In genomic region chr5:76815786-76816455, GRCm38 (mm10) we compare ENCODE assay signal across 9 mouse cellular contexts.
DNase-seq lines count a peak whose midpoint lies in the region; ATAC-seq and TF ChIP-seq lines count a peak whose summit lies in the region.
"Had no signal": no experiment of that assay in that cellular context is flagged by ENCODE, and none has a peak within 500 bp of the region (broad histone marks: within the 10 kb centered on the region; RNA-seq: fewer than 3 reads in every experiment).

No protein-coding gene starts in this region.

- no peak overlapping the region for H3K4me3 ChIP-seq in embryonic facial prominence, embryonic 14.5 days (ENCODE audit: low read depth, low read length)
- no peak overlapping the region for H3K4me3 ChIP-seq in embryonic facial prominence, embryonic 10.5 days
- peak overlapping the region in 2 of 3 experiments; percentile 26 to 33 for H3K4me3 ChIP-seq in CH12.LX (replicated peaks in 1 of 3; ENCODE audit: low read depth in 2 of 3, low read length in 2 of 3, poor library complexity in 1 of 3)
- H3K4me3 ChIP-seq in forebrain, embryonic 16.5 days (replicated peaks; ENCODE audit: low read length), result no peak overlapping the region
- H3K4me3 ChIP-seq in intestine, embryonic 16.5 days (ENCODE audit: low read length), result peak overlapping the region; percentile 15; the same call in 1 of the 2 replicates
- H3K4me3 ChIP-seq: limb, embryonic 15.5 days had no signal

- H3K79me2 ChIP-seq in CH12.LX (replicated peaks; ENCODE audit: control insufficient read depth, extremely low read depth, insufficient read depth, poor library complexity, severe bottlenecking), result no peaks in the 10 kb centered on the region

- H3K9me3 ChIP-seq in embryonic facial prominence, embryonic 14.5 days (ENCODE audit: control insufficient read depth, low read length), result no peaks in the 10 kb centered on the region
- 0 out of 2 replicates have a peak, but pooled peaks cover 4% of the 10 kb centered on the region for H3K9me3 ChIP-seq in embryonic facial prominence, embryonic 10.5 days
- H3K9me3 ChIP-seq in CH12.LX (replicated peaks; ENCODE audit: low read length), result no peaks in the 10 kb centered on the region
- no peaks in the 10 kb centered on the region for H3K9me3 ChIP-seq in forebrain, embryonic 16.5 days (ENCODE audit: control insufficient read depth, low read length)
- no peaks in the 10 kb centered on the region for H3K9me3 ChIP-seq in intestine, embryonic 16.5 days (ENCODE audit: control insufficient read depth, low read length)
- H3K9me3 ChIP-seq: limb, embryonic 15.5 days had no signal

- 0 out of 2 replicates have a peak, but pooled peaks cover 3% of the 10 kb centered on the region for H3K4me1 ChIP-seq in embryonic facial prominence, embryonic 14.5 days (ENCODE audit: control insufficient read depth, insufficient read depth, low read length)
- H3K4me1 ChIP-seq in embryonic facial prominence, embryonic 10.5 days, result no peaks in the 10 kb centered on the region
- H3K4me1 ChIP-seq in CH12.LX (ENCODE audit: control insufficient read depth in 1 of 2, insufficient read depth in 2 of 2), result peaks cover 6 to 19% of the 10 kb centered on the region in 2 experiments; a peak in 3 of 4 replicates
- peaks cover 26% of the 10 kb centered on the region for H3K4me1 ChIP-seq in forebrain, embryonic 16.5 days (replicated peaks; ENCODE audit: control insufficient read depth, insufficient read depth, low read length)
- no peaks in the 10 kb centered on the region for H3K4me1 ChIP-seq in intestine, embryonic 16.5 days (ENCODE audit: control insufficient read depth, insufficient read depth, low read length)

- TF ChIP-seq CTCF in CH12.LX (conservative IDR thresholded peaks at IDR 0.05 in 1 of 2, IDR thresholded peaks at IDR 0.05 in 1 of 2; ENCODE audit: low read depth in 2 of 2, low read length in 2 of 2), result no peak

- H3K27ac ChIP-seq in embryonic facial prominence, embryonic 14.5 days (replicated peaks; ENCODE audit: low read depth, low read length), result no peak overlapping the region
- no peak overlapping the region for H3K27ac ChIP-seq in embryonic facial prominence, embryonic 10.5 days (replicated peaks)
- H3K27ac ChIP-seq in CH12.LX (ENCODE audit: insufficient read depth, low read depth), result no peak overlapping the region
- no peak overlapping the region for H3K27ac ChIP-seq in forebrain, embryonic 16.5 days (ENCODE audit: low read length)
- peak overlapping the region; percentile 87 for H3K27ac ChIP-seq in intestine, embryonic 16.5 days (ENCODE audit: low read length)
- H3K27ac ChIP-seq: limb, embryonic 15.5 days had no signal

- dilution Hi-C loops in CH12.LX (cut with MboI; ENCODE audit: extremely low pct_ligation_motif_present, extremely low pct_unique_long_range_greater_than_20kb, low sequenced_read_pairs), result no loop called here

- no peaks in the 10 kb centered on the region for H3K27me3 ChIP-seq in embryonic facial prominence, embryonic 14.5 days (replicated peaks; ENCODE audit: control insufficient read depth, insufficient read depth, low read length)
- H3K27me3 ChIP-seq in embryonic facial prominence, embryonic 10.5 days (replicated peaks; ENCODE audit: low read depth, poor library complexity, severe bottlenecking), result no peaks in the 10 kb centered on the region
- no peaks in the 10 kb centered on the region for H3K27me3 ChIP-seq in CH12.LX (replicated peaks)
- no peaks in the 10 kb centered on the region for H3K27me3 ChIP-seq in forebrain, embryonic 16.5 days (replicated peaks; ENCODE audit: control insufficient read depth, insufficient read depth, low read length)
- no peaks in the 10 kb centered on the region for H3K27me3 ChIP-seq in intestine, embryonic 16.5 days (replicated peaks; ENCODE audit: control insufficient read depth, insufficient read depth, low read length)
- H3K27me3 ChIP-seq: limb, embryonic 15.5 days had no signal

- H3K36me3 ChIP-seq in embryonic facial prominence, embryonic 14.5 days (ENCODE audit: control insufficient read depth, insufficient read depth, low read length), result no peaks in the 10 kb centered on the region
- H3K36me3 ChIP-seq in embryonic facial prominence, embryonic 10.5 days (replicated peaks), result peaks cover 22% of the 10 kb centered on the region
- no peaks in the 10 kb centered on the region for H3K36me3 ChIP-seq in CH12.LX (replicated peaks in 1 of 2; ENCODE audit: control insufficient read depth in 1 of 2, insufficient read depth in 1 of 2, low read length in 1 of 2)
- no peaks in the 10 kb centered on the region for H3K36me3 ChIP-seq in forebrain, embryonic 16.5 days (ENCODE audit: control insufficient read depth, insufficient read depth)
- H3K36me3 ChIP-seq in intestine, embryonic 16.5 days (ENCODE audit: control insufficient read depth, insufficient read depth, low read length), result no peaks in the 10 kb centered on the region
- H3K36me3 ChIP-seq: limb, embryonic 15.5 days had no signal

- TF ChIP-seq EP300 in CH12.LX (IDR thresholded peaks at IDR 0.05; ENCODE audit: low read length), result no peak

- TF ChIP-seq RAD21 in CH12.LX (IDR thresholded peaks at IDR 0.05; ENCODE audit: low read depth, low read length), result no peak

- no peak overlapping the region for H3K9ac ChIP-seq in embryonic facial prominence, embryonic 14.5 days (ENCODE audit: low read depth, low read length)
- peak overlapping the region; percentile 37; the same call in 1 of the 2 replicates for H3K9ac ChIP-seq in CH12.LX (ENCODE audit: insufficient read depth, low read depth)
- no peak overlapping the region for H3K9ac ChIP-seq in forebrain, embryonic 16.5 days (replicated peaks; ENCODE audit: low read depth, low read length)
- H3K9ac ChIP-seq in intestine, embryonic 16.5 days (ENCODE audit: low read depth, low read length), result peak overlapping the region; percentile 12; the same call in 1 of the 2 replicates
- H3K9ac ChIP-seq: limb, embryonic 15.5 days had no signal

- ATAC-seq in embryonic facial prominence, embryonic 14.5 days (ENCODE audit: low read depth), result 0 out of 2 replicates have a peak, but pooled peaks have one; percentile 27
- ATAC-seq in forebrain, embryonic 16.5 days, result peak; percentile 37
- peak; percentile 93 for ATAC-seq in intestine, embryonic 16.5 days
- no peak for ATAC-seq in activated CD4-positive, CD25-positive, alpha-beta regulatory T cell, adult 4 months

- WGBS in embryonic facial prominence, embryonic 14.5 days, result 75% methylated on average over 13 of the region's 13 CpGs
- WGBS in embryonic facial prominence, embryonic 10.5 days, result 87% methylated on average over 13 of the region's 13 CpGs
- 58% methylated on average over 13 of the region's 13 CpGs for WGBS in forebrain, embryonic 16.5 days
- WGBS in intestine, embryonic 16.5 days, result 47% methylated on average over 13 of the region's 13 CpGs

- DNase-seq in embryonic facial prominence, embryonic 14.5 days (ENCODE audit: low spot score), result no peak
- DNase-seq in embryonic facial prominence, embryonic 10.5 days (ENCODE audit: low spot score), result no peak
- peak; percentile 12 for DNase-seq in CH12.LX (ENCODE audit: extremely low read depth)
- DNase-seq in urinary bladder, postnatal 36 days (ENCODE audit: low spot score in 2 of 2), result peak; percentile 6 to 48
- no peak for DNase-seq in thymus, postnatal 36 days

- no peak overlapping the region for H3K4me2 ChIP-seq in embryonic facial prominence, embryonic 14.5 days (ENCODE audit: low read depth, low read length)
- H3K4me2 ChIP-seq in CH12.LX (ENCODE audit: insufficient read depth, low read depth, poor library complexity, severe bottlenecking), result peak overlapping the region; percentile 81
- H3K4me2 ChIP-seq in forebrain, embryonic 16.5 days (ENCODE audit: low read length), result no peak overlapping the region
- H3K4me2 ChIP-seq in intestine, embryonic 16.5 days (ENCODE audit: low read depth, low read length), result peak overlapping the region; percentile 42
- H3K4me2 ChIP-seq: limb, embryonic 15.5 days had no signal

- in situ Hi-C loops in CH12.LX (cut with MboI; ENCODE audit: low pct_ligation_motif_present, low pct_unique_long_range_greater_than_20kb, low sequenced_read_pairs), result no loop called here

- TF ChIP-seq POLR2A in CH12.LX (IDR thresholded peaks at IDR 0.05; ENCODE audit: low read depth, low read length), result no peak

TF ChIP-seq in CH12.LX, 34 proteins besides CTCF, POLR2A, EP300 and RAD21:
- peak; percentile 35; the same call in 1 of the 2 replicates for TF ChIP-seq MXI1 (IDR thresholded peaks at IDR 0.05; ENCODE audit: low read depth, low read length)
- no peak for TF ChIP-seq SIN3A (IDR thresholded peaks at IDR 0.05; ENCODE audit: low read length)
- peak; percentile 44; the same call in 1 of the 2 replicates for TF ChIP-seq BHLHE40 (IDR thresholded peaks at IDR 0.05; ENCODE audit: low read depth, low read length)

Comparison
In these comparisons a context has a peak if more than half of its experiments do, and no peak if none do; other contexts are left out.
1. DNase-seq: peak in CH12.LX (single experiment) and urinary bladder, postnatal 36 days (2 of 2); none in embryonic facial prominence, embryonic 14.5 days (single experiment), embryonic facial prominence, embryonic 10.5 days (single experiment) and thymus, postnatal 36 days (0 of 2).
2. H3K4me2 ChIP-seq: peak in CH12.LX (single experiment) and intestine, embryonic 16.5 days (single experiment); none in embryonic facial prominence, embryonic 14.5 days (single experiment) and forebrain, embryonic 16.5 days (single experiment).
3. H3K4me3 ChIP-seq: peak in CH12.LX (2 of 3) and intestine, embryonic 16.5 days (single experiment); none in embryonic facial prominence, embryonic 14.5 days (single experiment), embryonic facial prominence, embryonic 10.5 days (single experiment) and forebrain, embryonic 16.5 days (single experiment).
4. H3K9ac ChIP-seq: peak in CH12.LX (single experiment) and intestine, embryonic 16.5 days (single experiment); none in embryonic facial prominence, embryonic 14.5 days (single experiment) and forebrain, embryonic 16.5 days (single experiment).